Mouse (Mus musculus): ENCODE data around the gene Pi4kb. TPM values are rescaled to one million over a fixed set of nuclear protein-coding genes. Genes with fewer than 3 reads are reported as not detected.

Pi4kb gene
- 7.6 and 7.7 TPM in 2 replicates for polyA plus RNA-seq (2012; ENCODE audit: low replicate concordance)

DNA sequence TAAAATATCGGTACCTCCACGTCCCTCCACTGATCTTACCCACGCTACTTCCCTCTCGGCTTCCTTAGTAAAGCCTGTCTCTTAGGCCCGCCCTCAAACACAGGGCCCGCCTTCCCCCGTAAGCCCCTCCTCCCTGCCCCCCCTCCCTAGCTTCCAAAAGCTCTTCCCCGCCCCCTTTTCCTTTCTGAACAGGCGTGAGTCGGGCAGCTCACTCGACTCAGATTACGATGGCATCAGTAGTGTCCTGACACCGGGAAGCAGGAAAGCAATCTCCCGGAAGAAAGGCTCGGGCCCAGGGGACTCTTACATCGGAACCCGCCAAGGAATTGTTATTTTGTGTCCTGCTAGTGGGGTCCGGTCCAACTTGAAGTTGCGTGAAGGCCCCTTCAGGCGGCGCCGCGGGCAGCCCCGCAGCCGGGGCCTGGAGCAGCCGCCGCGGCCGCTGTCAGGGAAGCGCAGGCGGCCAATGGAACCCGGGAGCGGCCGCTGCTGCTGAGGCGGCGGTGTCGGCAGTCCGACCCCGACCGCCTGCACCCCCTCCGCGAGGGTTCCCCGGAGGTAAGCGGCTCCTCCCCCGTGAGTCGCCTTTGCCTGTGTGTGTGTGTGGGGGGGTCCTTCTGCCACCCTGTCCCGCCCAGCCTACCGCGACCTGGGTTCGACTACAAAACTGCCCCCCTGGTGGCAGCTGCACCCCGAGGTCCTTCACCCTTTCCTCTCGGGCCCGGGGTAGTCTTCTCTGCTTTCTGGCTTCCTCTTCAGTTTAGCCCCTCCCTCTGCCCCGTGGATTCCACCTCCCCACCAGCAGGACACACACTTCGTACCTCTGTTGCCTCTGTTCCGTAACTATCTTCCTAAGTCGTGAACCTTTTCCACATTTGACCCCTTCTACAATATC is at the start of gene Pi4kb:
Gene Pi4kb, plus strand, starts transcription at position 204 of the 895 bp plus-strand sequence.

DNA sequence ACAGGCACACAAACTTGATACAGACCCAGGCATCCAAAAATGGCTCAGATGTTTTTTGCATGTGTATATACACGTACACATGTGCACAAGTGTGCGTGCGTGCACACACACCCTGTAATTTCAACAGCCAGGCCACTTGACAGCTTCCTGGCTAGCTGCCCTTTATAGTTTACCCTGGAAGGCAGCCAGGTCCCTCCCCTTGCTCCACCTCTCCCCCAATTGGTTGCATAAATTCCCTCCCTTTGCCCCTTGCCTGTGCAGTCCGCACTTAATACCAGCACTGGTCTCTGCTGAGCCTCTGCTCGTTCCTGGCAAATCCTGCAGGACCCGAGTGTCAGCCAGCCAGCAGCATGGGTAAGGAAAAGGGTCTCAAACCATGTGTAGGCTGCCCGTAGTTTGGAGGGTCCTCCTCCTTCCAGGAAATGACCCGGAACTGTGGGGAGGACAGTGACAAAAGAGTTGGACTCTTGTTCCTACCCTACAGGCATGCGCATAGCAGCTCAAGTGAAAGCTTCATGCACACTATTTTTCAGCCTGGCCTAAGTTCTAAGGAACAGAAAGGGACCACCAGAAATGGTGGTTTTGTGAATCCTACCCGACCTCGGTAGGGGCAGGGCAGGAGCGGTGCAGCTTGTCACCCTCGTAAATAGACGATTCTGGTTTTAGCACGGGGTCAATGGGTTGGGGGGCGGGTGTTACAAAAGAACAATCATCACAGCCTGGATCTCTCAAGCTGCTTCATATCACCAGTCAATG is 41.5 kb upstream of the Pi4kb start, which contains the start of gene Selenbp1:
Gene Selenbp1, plus strand, starts transcription at position 248 of the 756 bp plus-strand sequence.

DNA sequence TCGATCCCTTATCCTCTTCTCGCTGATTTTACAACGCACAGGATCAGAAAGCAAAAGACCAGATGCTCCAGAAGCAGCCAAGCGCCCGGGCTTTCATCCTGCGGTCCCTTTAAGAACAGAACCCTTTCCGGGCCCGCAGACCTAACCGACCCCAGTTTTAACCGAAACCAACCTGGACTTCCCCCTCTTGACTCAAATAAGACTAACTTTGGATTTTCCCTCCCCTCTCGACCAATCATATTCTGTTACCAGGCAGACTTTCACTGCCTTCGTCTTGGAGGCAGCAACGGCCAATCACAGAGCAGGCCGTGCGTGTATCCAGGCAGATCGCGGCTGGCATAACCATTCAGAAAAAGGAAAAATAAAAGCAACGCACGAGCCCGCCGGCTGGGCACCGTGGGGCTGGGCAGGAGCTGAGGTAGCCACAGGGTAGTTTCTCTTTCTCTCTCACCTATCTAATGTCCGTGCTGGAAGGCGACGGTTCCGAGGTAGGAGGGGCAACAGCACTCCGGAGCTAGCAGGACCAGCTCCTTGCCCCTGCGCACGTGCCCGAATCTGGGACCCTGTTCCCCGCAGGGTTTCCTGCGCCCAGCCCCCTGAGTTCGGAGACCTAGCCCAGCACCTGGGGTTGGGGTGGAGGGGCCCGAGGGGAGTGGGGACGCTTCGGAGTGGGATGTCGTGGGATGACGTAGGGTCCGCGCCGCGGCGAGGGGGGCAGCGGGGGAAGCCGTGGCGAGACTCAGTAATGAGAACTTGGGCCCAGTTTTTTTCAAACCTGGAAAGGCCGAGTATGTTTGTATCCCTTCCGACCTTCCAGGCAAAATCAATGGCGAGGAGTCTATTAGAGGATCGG is 20.5 kb upstream of the Pi4kb start, which contains the start of gene Rfx5:
Gene Rfx5, plus strand, starts transcription at position 312 of the 853 bp plus-strand sequence.

DNA sequence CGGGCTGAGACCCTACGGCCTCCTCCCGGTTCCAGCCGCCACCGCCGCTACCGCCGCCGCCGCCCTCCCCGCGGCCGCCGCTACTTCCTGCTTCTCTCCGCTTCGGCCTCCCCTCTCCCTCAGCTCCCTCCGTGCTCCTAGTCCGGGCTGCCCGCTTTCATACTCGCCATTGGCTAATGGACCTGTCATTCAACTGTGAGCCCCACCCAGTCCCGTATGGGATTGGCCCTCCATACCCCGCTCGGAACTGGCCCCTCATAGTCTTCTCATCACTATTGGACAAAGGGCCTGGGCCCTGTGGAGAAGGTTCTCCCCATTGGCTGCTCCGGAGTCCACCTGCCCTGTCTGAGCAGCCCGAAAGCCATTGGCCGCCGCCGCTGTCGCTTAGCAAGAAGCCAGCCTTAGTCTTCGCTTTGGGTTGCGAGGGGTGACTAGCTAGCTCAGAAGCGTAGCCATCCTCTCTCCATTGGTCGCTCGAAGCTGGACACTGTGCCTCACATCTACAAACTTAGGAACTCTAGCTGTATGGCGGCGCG is 40.9 kb downstream of the Pi4kb start, which contains the start of gene Zfp687:
Gene Zfp687, minus strand, starts transcription at position 112 of the 536 bp plus-strand sequence.

DNA sequence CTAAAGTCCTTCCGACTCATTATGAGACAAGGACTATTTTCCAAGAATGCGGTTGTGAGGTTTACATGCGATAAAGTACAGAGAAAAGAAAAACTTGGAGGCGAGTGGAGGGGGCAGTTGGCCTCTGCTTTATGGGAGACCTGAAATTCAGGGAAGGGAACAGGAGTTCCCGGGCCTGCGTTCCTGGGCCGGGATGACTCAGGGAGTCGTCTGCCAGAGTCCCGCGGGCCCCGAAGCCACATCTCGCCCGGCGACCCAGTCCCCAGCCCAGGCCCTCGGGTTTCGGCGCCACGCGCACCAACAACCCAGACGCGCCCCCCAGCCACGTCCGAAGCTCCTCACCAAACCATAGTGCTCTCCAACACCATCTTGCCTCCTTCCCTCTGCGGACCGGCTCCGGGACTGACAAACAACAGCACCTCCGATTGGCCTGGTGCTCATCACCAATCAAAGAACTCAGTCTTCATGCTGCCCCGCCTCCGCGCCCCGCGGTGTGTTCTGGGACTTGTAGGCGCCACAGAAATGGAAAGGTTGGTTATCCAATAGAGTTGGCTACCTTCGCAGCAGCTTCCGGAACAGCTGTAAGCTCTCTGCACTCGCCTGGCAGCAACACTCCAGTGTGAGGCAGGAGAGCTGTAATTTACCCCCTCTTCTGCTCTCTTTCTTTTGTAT is 67.8 kb downstream of the Pi4kb start, which contains the start of gene Psmd4:
Gene Psmd4, minus strand, starts transcription at position 449 of the 672 bp plus-strand sequence.

Other genes with a start within 250 kb of the Pi4kb start
- gene Cgn, start 188.2 kb upstream of the Pi4kb start, polyA plus RNA-seq (2012; ENCODE audit: low replicate concordance): 0.03 and 0.06 TPM in 2 replicates
- 89.9 and 128 TPM in 2 replicates for gene Pogz, start 137.2 kb upstream of the Pi4kb start, polyA plus RNA-seq (2012; ENCODE audit: low replicate concordance)
- gene Psmb4, start 87.8 kb upstream of the Pi4kb start, polyA plus RNA-seq (2012; ENCODE audit: low replicate concordance): 227 and 271 TPM in 2 replicates
- gene Selenbp1, start 41.7 kb upstream of the Pi4kb start, polyA plus RNA-seq (2012; ENCODE audit: low replicate concordance): 5.0 and 35.4 TPM in 2 replicates
- gene Rfx5, start 20.7 kb upstream of the Pi4kb start, polyA plus RNA-seq (2012; ENCODE audit: low replicate concordance): 9.7 and 9.8 TPM in 2 replicates
- 17.4 and 30.5 TPM in 2 replicates for gene Zfp687, start 40.7 kb downstream of the Pi4kb start, polyA plus RNA-seq (2012; ENCODE audit: low replicate concordance)
- gene Psmd4, start 67.9 kb downstream of the Pi4kb start, polyA plus RNA-seq (2012; ENCODE audit: low replicate concordance): 48.7 and 63.1 TPM in 2 replicates
- gene Pip5k1a, start 132.2 kb downstream of the Pi4kb start, polyA plus RNA-seq (2012; ENCODE audit: low replicate concordance): 10.1 and 25.6 TPM in 2 replicates
- 177 and 301 TPM in 2 replicates for gene Vps72, start 136.3 kb downstream of the Pi4kb start, polyA plus RNA-seq (2012; ENCODE audit: low replicate concordance)
- gene Tmod4, start 149.7 kb downstream of the Pi4kb start, polyA plus RNA-seq (2012; ENCODE audit: low replicate concordance): 0.28 TPM in 1 of 2 replicates, not detected in the other
- gene Scnm1, start 159.3 kb downstream of the Pi4kb start, polyA plus RNA-seq (2012; ENCODE audit: low replicate concordance): 2.5 and 4.8 TPM in 2 replicates
- 3.9 and 5.0 TPM in 2 replicates for gene Lysmd1, start 159.4 kb downstream of the Pi4kb start, polyA plus RNA-seq (2012; ENCODE audit: low replicate concordance)
- 2.8 and 9.0 TPM in 2 replicates for gene Tnfaip8l2, start 167.6 kb downstream of the Pi4kb start, polyA plus RNA-seq (2012; ENCODE audit: low replicate concordance)
- 0.63 and 0.71 TPM in 2 replicates for gene Sema6c, start 185.7 kb downstream of the Pi4kb start, polyA plus RNA-seq (2012; ENCODE audit: low replicate concordance)
- 2.4 and 7.3 TPM in 2 replicates for gene Gabpb2, start 243.2 kb downstream of the Pi4kb start, polyA plus RNA-seq (2012; ENCODE audit: low replicate concordance)